Mouse (Mus musculus): ENCODE measurements around the gene Stpg2. TPM values are rescaled to one million over a fixed set of nuclear protein-coding genes. Genes with fewer than 3 reads are reported as not detected.
"Not testable (repeated sequence)": the region's sequence is repeated elsewhere in the genome, so short reads cannot be mapped to it uniquely, and the experiment has no call there.

Gene Stpg2
- total RNA-seq (2021) = not detected

- DNase-seq = peak; percentile 90 to 94
- intact Hi-C loops (cut with DNase I) = no loop called here
These were observed at the start of gene Stpg2 for GRCm38 (mm10) chr3:139205444-139205998. Gene Stpg2 (plus strand): TSS chr3:139205694.

DNA sequence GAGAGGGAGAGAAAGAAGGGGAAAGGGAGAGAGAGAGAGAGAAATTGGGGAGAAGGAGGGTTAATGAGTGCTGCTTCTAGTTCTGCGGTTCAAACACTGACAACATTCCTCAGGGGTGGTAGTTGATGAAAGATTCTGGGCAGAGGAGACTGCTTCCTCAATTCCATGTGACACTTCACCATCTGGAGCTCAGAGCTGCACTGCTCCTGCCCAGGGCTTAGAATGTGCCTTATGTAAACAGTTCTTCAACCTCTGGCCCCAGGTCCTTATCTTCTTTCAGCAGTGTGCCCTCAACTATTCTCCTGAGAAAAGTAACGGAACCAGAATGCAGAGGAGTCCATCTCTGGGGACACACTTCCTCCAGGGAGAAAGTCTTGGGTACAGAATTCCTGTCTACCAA, 43.3 kb upstream of the Stpg2 start:
- intact Hi-C loops (cut with DNase I) = no loop called here
- DNase-seq = peak; percentile 31 to 36

DNA sequence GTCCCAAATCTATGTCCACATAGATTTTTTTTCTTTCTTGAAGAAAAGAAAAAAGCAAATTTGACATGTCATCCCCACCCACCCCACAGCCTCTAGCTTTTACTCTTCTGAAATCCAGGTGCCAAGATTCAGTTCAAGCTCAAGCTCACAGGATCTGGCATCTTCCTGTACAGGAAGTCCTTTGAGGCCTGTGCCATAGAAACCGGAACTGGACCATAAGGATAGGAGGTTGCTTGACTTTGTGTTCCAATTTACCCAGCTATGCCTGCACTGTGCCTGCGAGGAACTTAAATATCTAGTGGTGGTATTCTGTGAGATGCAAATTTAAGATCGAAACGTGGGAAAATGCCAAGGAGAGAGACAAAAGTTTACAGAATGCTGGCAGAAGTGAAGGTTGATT, 42.8 kb upstream of the Stpg2 start:
- intact Hi-C loops (cut with DNase I) = no loop called here
- no peak for DNase-seq

DNA sequence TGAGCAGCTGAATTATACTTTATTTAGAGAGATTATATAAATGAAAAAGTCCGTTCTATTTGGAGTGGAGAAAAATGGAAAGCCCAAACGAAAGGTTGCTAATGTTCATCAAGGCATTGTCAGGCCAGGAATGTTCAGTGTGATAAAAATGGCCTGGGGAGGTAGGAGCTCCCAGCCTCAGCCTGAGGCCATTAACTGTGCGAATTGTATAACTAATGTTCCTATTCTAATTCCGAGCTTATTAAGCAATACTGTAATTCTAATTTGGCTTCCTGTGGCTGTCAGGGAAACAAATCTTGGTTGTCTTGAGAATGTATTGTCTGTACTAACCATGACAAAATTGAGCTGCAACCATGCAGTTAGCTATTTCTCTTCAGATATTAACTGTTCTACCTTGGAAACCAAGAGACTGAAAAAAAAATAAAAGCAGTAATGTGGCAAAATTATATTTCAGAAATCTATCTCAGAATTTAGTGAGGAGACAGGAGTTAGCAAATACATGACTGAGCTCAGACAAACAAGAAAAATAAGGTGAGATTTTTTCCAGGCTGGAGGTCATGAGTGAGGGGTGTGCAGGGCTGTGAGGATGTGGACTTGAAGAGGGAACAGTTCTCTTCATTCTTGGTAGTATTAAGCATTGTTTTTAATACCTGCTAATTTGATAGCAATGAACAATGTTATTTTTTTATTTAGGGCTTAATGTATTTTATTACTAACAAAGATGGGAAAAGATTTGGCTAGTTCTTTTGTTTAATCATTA, 36.8 kb upstream of the Stpg2 start:
- no peak for DNase-seq
- intact Hi-C loops (cut with DNase I) = no loop called here

GRCm38 (mm10) chr3:139169740-139170139, 35.8 kb upstream of the Stpg2 start:
- no peak for DNase-seq
- intact Hi-C loops (cut with DNase I) = no loop called here

DNA sequence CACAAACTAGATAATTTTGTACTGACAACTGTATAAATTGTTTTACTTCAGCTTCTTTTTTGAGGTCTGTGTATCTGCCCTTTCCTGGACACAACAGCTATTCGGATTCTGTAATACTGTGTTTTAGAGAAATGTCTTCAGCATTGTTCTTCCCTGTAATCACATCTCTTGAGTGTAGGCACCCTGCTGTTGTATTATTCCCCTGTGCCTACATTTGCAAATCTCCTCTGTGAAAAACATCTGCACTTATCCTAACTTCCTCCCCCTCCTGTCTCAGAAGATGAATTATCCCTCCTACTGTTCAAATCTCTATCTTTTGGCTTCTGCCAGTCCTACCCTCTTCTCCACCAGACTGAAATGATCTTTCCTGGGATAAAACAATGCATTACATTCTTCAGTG, 28.6 kb upstream of the Stpg2 start:
- intact Hi-C loops (cut with DNase I) = no loop called here
- DNase-seq = no peak

DNA sequence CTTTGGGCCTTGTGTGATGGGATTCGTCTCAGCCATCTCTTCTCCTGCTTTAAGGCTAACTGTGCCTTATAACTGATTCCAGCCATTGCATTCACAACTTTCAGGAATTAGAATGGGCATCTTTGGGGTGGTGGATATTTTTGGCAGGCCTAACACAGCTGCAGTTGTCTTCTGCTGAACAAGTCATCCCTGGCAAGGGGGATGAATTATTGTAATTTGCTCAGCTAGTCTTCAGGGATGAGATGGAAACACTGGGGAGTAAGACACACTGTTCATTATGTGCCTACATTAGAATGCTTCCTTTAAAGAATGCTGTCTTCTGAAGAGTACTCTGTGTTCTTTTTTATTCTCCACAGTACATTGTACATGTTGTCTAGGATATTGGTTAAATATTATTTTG, 14.0 kb upstream of the Stpg2 start:
- intact Hi-C loops (cut with DNase I) = loop anchor here (5.0 to 10.0 kb wide), 3 partner anchors 277 to 684 kb away; no protein-coding TSS in a partner anchor
- DNase-seq = no peak

GRCm38 (mm10) chr3:139193917-139194316, 11.6 kb upstream of the Stpg2 start:
- intact Hi-C loops (cut with DNase I) = loop anchor here (5.0 to 10.0 kb wide), 3 partner anchors 279 to 687 kb away; no protein-coding TSS in a partner anchor
- no peak for DNase-seq

DNA sequence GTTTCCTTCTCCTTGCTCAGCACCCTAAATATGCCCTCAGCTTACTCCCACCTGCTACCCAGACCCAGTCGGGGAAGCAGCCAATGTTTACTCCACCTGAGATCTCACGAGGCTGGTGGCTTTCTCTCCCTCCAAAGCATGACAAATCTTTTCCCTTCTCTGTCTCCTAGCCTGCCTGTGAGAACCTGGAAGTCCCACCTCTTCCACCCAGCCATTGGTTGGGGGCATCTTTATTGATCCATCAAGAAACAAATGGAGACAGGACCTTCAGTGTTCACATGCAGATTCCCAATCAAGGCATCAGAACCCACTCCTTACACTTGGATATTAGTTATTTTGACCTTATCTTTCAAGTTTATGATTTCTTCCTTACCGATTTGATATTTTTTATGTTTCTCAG, 7.1 kb upstream of the Stpg2 start:
- DNase-seq = no peak
- intact Hi-C loops (cut with DNase I) = loop anchor here (10.0 kb wide), 2 partner anchors 284 to 554 kb away; no protein-coding TSS in a partner anchor

- intact Hi-C loops (cut with DNase I) = no loop called here
- no peak for DNase-seq
These were observed 5.2 kb upstream of the Stpg2 start for GRCm38 (mm10) chr3:139200324-139200723.

DNA sequence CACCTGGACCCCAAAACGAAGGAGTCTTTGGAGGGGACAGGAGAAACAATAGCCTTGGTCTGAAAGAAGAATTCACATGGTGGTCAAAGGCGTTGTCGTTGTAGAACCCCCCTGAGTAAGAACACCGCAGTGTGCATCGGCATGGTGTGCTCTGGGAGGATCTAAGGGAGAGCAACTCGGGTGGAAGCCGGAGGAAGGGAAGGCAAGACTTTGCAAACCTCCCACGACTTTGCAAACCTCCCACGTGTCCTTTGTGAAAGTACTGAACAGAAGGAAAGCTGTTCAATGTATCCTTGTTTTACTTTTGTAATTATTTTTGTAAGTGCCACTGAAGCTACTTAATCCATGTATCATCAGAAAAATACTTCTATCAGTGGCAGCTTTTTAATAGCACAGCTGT, 11.5 kb downstream of the Stpg2 start:
- intact Hi-C loops (cut with DNase I) = no loop called here
- no peak for DNase-seq

- intact Hi-C loops (cut with DNase I) = no loop called here
- DNase-seq = no peak
These were observed 19.6 kb downstream of the Stpg2 start for GRCm38 (mm10) chr3:139225123-139225522.

- intact Hi-C loops (cut with DNase I) = no loop called here
- DNase-seq = no peak
These were observed 21.3 kb downstream of the Stpg2 start for GRCm38 (mm10) chr3:139226811-139227210.

- intact Hi-C loops (cut with DNase I) = no loop called here
- no peak for DNase-seq
These were observed 39.7 kb downstream of the Stpg2 start for GRCm38 (mm10) chr3:139245219-139245618.

GRCm38 (mm10) chr3:139246508-139246907, 41.0 kb downstream of the Stpg2 start:
- DNase-seq = peak; percentile 1 to 6
- intact Hi-C loops (cut with DNase I) = no loop called here

GRCm38 (mm10) chr3:139262359-139262758, 56.9 kb downstream of the Stpg2 start:
- intact Hi-C loops (cut with DNase I); DNase-seq: not testable (repeated sequence)

- DNase-seq = peak; percentile 7 to 33
- intact Hi-C loops (cut with DNase I) = no loop called here
These were observed 92.4 kb downstream of the Stpg2 start for GRCm38 (mm10) chr3:139297909-139298308.

- peak; percentile 28 to 36 for DNase-seq
- intact Hi-C loops (cut with DNase I) = no loop called here
These were observed 102.8 kb downstream of the Stpg2 start for GRCm38 (mm10) chr3:139308078-139308809.

DNA sequence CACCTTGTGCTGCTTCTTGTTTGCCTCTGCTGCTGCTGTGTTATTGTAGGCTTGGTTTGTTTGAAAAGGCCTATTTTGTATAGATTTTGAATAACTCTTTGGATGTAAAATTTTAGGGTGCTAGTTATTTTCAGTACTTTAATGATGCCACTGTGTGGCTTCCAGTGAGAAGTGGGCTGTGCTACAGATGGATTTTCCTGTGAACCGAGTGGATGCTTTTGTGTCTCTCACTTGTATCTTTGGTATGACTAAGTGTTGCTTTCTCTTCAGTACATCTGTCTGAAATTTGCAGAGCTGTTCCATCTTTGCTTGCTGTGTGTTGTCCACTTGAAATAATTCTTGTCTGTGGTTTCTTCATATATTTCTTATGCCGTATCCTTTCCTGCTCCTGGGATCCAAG, 106.2 kb downstream of the Stpg2 start:
- DNase-seq = no peak
- intact Hi-C loops (cut with DNase I) = no loop called here

- DNase-seq = no peak
- intact Hi-C loops (cut with DNase I) = no loop called here
These were observed 175.0 kb downstream of the Stpg2 start for GRCm38 (mm10) chr3:139380494-139380893.

DNA sequence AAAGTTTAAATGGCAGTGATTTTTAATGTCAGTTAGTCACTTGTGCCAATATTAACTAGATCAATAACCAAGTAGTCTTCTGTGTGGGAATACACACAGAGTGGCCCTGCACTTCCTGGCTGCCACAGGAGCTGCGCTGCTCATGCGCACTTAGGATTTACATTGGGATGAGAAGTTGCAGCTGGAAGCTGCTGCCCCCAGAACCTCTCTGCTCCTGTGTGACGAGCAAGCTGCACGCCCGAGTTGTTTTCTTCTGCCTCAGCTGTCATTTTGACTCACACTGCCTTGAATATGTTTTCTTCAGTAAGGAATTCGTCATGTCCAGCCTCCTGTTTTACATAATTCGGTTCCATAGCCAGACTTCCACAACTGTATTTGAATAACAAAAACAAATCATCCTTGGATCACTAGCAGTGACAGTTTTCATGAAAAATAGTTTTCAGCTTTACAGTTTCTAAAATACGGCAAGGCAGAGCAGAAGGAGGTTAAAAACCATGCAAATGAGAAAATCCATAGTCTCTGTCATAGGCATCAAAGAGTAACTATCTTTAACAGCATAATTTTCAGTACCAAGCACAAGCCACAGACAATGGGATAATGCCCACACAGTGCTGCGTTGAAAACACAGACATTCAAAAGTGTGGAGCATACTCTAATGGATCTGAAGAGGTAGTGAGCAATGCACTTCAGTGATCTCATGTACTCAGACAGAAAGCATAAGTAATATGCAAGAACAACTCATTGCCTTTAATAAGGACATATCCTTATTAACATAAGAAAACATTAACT, 191.8 kb downstream of the Stpg2 start:
- DNase-seq = no peak
- intact Hi-C loops (cut with DNase I) = no loop called here

All from heart, postnatal 10 days (tissue).